Mouse (Mus musculus): ENCODE results near the gene Gm40193. TPM values are rescaled to one million over a fixed set of nuclear protein-coding genes. Genes with fewer than 3 reads are reported as not detected.

The Gm40193 gene
- polyA plus RNA-seq, 1 experiment = not detected

- H3K27me3 ChIP-seq (ENCODE audit: control insufficient read depth, insufficient read depth, insufficient read length) = peaks cover 48% of the 10 kb centered on the region
- no peak overlapping the region for H3K4me3 ChIP-seq (ENCODE audit: insufficient read depth, poor library complexity, severe bottlenecking)
- TF ChIP-seq MYOG (IDR thresholded peaks at IDR 0.05; ENCODE audit: control insufficient read depth, extremely low read depth, insufficient read length) (no peak), CTCF (IDR thresholded peaks at IDR 0.05; ENCODE audit: control insufficient read depth, insufficient read depth, insufficient read length) (peak; percentile 51)
Observed at GRCm38 (mm10) chr11:70509753-70510564, 22.8 kb downstream of the Gm40193 start.

GRCm38 (mm10) chr11:70506962-70507515 is 25.7 kb downstream of the Gm40193 start:
- Histone ChIP-seq H3K4me3 (ENCODE audit: insufficient read depth, poor library complexity, severe bottlenecking) (no peak overlapping the region), H3ac (ENCODE audit: control insufficient read depth, insufficient read length, low read depth) (no peak overlapping the region)
- no peak for TF ChIP-seq MYOG (IDR thresholded peaks at IDR 0.05; ENCODE audit: control insufficient read depth, extremely low read depth, insufficient read length)
- no peak for TF ChIP-seq CTCF (IDR thresholded peaks at IDR 0.05; ENCODE audit: control insufficient read depth, insufficient read depth, insufficient read length)

More at GRCm38 (mm10) chr11:70509753-70510564, 22.8 kb downstream of the Gm40193 start:
- H3K36me3 ChIP-seq (ENCODE audit: control insufficient read depth, insufficient read depth) = no peaks in the 10 kb centered on the region
- no peaks in the 10 kb centered on the region for H3K79me2 ChIP-seq (ENCODE audit: control insufficient read depth, insufficient read depth)
- no peak overlapping the region for H3ac ChIP-seq (ENCODE audit: control insufficient read depth, insufficient read length, low read depth)
- no peaks in the 10 kb centered on the region for H3K79me3 ChIP-seq (ENCODE audit: low read depth)

DNA sequence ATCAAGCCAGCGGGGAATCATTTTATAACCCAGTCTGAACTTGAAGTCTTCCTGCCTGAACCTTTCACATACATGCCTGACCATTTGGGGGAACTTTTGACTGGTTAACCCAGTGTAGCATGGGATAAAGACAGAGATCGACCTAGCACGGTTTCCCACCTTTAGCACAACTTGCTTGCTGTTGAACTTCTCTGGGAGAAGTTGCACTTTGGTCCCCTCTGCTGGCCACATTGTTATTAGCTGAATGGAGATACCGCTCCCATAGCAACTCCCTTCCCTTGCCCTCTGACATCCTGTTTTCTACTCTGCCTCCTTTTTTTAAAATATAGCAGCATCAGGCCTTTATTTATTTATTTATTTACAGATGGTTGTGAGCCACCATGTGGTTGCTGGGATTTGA is 26.4 kb downstream of the Gm40193 start:
- no peaks in the 10 kb centered on the region for H3K79me3 ChIP-seq (ENCODE audit: low read depth)
- H3K79me2 ChIP-seq (ENCODE audit: control insufficient read depth, insufficient read depth) = no peaks in the 10 kb centered on the region
- H3K4me3 ChIP-seq (ENCODE audit: insufficient read depth, poor library complexity, severe bottlenecking) = no peak overlapping the region
- TF ChIP-seq CTCF (IDR thresholded peaks at IDR 0.05; ENCODE audit: control insufficient read depth, insufficient read depth, insufficient read length) (peak; percentile 44), MAX (IDR thresholded peaks at IDR 0.05) (peak; percentile 50), MYOG (IDR thresholded peaks at IDR 0.05; ENCODE audit: control insufficient read depth, extremely low read depth, insufficient read length) (no peak)
- peaks cover 36% of the 10 kb centered on the region for H3K27me3 ChIP-seq (ENCODE audit: control insufficient read depth, insufficient read depth, insufficient read length)
- H3K36me3 ChIP-seq (ENCODE audit: control insufficient read depth, insufficient read depth) = no peaks in the 10 kb centered on the region
- H3ac ChIP-seq (ENCODE audit: control insufficient read depth, insufficient read length, low read depth) = no peak overlapping the region

More at GRCm38 (mm10) chr11:70506962-70507515, 25.7 kb downstream of the Gm40193 start:
- Histone ChIP-seq H3K79me2 (ENCODE audit: control insufficient read depth, insufficient read depth) (no peaks in the 10 kb centered on the region), H3K36me3 (ENCODE audit: control insufficient read depth, insufficient read depth) (no peaks in the 10 kb centered on the region), H3K79me3 (ENCODE audit: low read depth) (no peaks in the 10 kb centered on the region), H3K27me3 (ENCODE audit: control insufficient read depth, insufficient read depth, insufficient read length) (peaks cover 36% of the 10 kb centered on the region)

DNA sequence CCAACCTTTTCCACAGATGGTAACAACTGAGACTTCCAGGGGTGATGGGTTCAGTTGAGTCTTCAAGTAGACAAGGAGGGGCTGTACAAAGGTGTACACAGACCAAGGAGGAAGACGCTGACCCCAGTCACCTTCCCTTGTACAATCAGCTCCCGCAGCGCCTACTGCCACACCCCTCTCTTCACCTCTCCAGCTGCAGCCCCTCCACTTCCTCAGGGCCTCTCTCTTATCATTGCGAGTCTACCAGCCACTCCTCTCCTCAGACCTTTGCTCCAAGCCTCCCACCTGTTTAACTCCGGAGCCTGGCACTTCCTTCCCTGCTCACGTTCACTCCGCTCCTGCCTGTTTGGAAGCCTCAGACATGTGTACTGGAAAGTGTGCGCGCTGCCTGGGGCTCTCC is 27.8 kb downstream of the Gm40193 start, which contains the start of gene Tm4sf5:
Gene Tm4sf5, plus strand, starts transcription at position 275 of the 400 bp plus-strand sequence.
- H3K79me2 ChIP-seq (ENCODE audit: control insufficient read depth, insufficient read depth) = no peaks in the 10 kb centered on the region
- H3K27me3 ChIP-seq (ENCODE audit: control insufficient read depth, insufficient read depth, insufficient read length) = peaks cover 28% of the 10 kb centered on the region
- H3K36me3 ChIP-seq (ENCODE audit: control insufficient read depth, insufficient read depth) = no peaks in the 10 kb centered on the region
- no peak within 1 kb of the TSS for H3K4me3 ChIP-seq (ENCODE audit: insufficient read depth, poor library complexity, severe bottlenecking)
- H3K79me3 ChIP-seq (ENCODE audit: low read depth) = no peaks in the 10 kb centered on the region
- no peak within 1 kb of the TSS for H3ac ChIP-seq (ENCODE audit: control insufficient read depth, insufficient read length, low read depth)
- TF ChIP-seq FOSL1 (IDR thresholded peaks at IDR 0.05; ENCODE audit: insufficient read depth, low read length, poor library complexity, severe bottlenecking) (no peak), MAX (IDR thresholded peaks at IDR 0.05) (no peak), CTCF (IDR thresholded peaks at IDR 0.05; ENCODE audit: control insufficient read depth, insufficient read depth, insufficient read length) (no peak), MYOG (IDR thresholded peaks at IDR 0.05; ENCODE audit: control insufficient read depth, extremely low read depth, insufficient read length) (no peak), USF1 (IDR thresholded peaks at IDR 0.05; ENCODE audit: low read depth) (no peak), CEBPB (IDR thresholded peaks at IDR 0.05; ENCODE audit: low read depth) (no peak), MYOD1 (IDR thresholded peaks at IDR 0.05; ENCODE audit: control insufficient read depth, insufficient read length, low read depth) (no peak)

- Histone ChIP-seq H3K4me3 (ENCODE audit: insufficient read depth, poor library complexity, severe bottlenecking) (no peak overlapping the region), H3K27me3 (ENCODE audit: control insufficient read depth, insufficient read depth, insufficient read length) (peaks cover 5% of the 10 kb centered on the region)
Observed at GRCm38 (mm10) chr11:70502018-70502417, 30.7 kb downstream of the Gm40193 start.

GRCm38 (mm10) chr11:70500476-70500812 is 32.3 kb downstream of the Gm40193 start:
- Histone ChIP-seq H3K79me2 (ENCODE audit: control insufficient read depth, insufficient read depth) (no peaks in the 10 kb centered on the region), H3ac (ENCODE audit: control insufficient read depth, insufficient read length, low read depth) (no peak overlapping the region), H3K27me3 (ENCODE audit: control insufficient read depth, insufficient read depth, insufficient read length) (peaks cover 2% of the 10 kb centered on the region), H3K79me3 (ENCODE audit: low read depth) (no peaks in the 10 kb centered on the region), H3K36me3 (ENCODE audit: control insufficient read depth, insufficient read depth) (no peaks in the 10 kb centered on the region), H3K4me3 (ENCODE audit: insufficient read depth, poor library complexity, severe bottlenecking) (no peak overlapping the region)
- TF ChIP-seq MYOG (IDR thresholded peaks at IDR 0.05; ENCODE audit: control insufficient read depth, extremely low read depth, insufficient read length) = no peak
- TF ChIP-seq USF1 (IDR thresholded peaks at IDR 0.05; ENCODE audit: low read depth) = no peak
- TF ChIP-seq CTCF (IDR thresholded peaks at IDR 0.05; ENCODE audit: control insufficient read depth, insufficient read depth, insufficient read length) = no peak
- TF ChIP-seq MAX (IDR thresholded peaks at IDR 0.05) = no peak
- no peak for TF ChIP-seq FOSL1 (IDR thresholded peaks at IDR 0.05; ENCODE audit: insufficient read depth, low read length, poor library complexity, severe bottlenecking)
- TF ChIP-seq MYOD1 (IDR thresholded peaks at IDR 0.05; ENCODE audit: control insufficient read depth, insufficient read length, low read depth) = no peak
- no peak for TF ChIP-seq CEBPB (IDR thresholded peaks at IDR 0.05; ENCODE audit: low read depth)

More at GRCm38 (mm10) chr11:70502018-70502417, 30.7 kb downstream of the Gm40193 start:
- Histone ChIP-seq H3K79me2 (ENCODE audit: control insufficient read depth, insufficient read depth) (no peaks in the 10 kb centered on the region), H3K79me3 (ENCODE audit: low read depth) (no peaks in the 10 kb centered on the region), H3K36me3 (ENCODE audit: control insufficient read depth, insufficient read depth) (no peaks in the 10 kb centered on the region), H3ac (ENCODE audit: control insufficient read depth, insufficient read length, low read depth) (no peak overlapping the region)
- no peak for TF ChIP-seq MYOG (IDR thresholded peaks at IDR 0.05; ENCODE audit: control insufficient read depth, extremely low read depth, insufficient read length)
- TF ChIP-seq USF1 (IDR thresholded peaks at IDR 0.05; ENCODE audit: low read depth) = no peak
- TF ChIP-seq CTCF (IDR thresholded peaks at IDR 0.05; ENCODE audit: control insufficient read depth, insufficient read depth, insufficient read length) = no peak
- no peak for TF ChIP-seq FOSL1 (IDR thresholded peaks at IDR 0.05; ENCODE audit: insufficient read depth, low read length, poor library complexity, severe bottlenecking)
- no peak for TF ChIP-seq MAX (IDR thresholded peaks at IDR 0.05)
- no peak for TF ChIP-seq MYOD1 (IDR thresholded peaks at IDR 0.05; ENCODE audit: control insufficient read depth, insufficient read length, low read depth)
- no peak for TF ChIP-seq CEBPB (IDR thresholded peaks at IDR 0.05; ENCODE audit: low read depth)
